34 mouse cellular contexts compared by ENCODE assay signal in the genomic region with DNA sequence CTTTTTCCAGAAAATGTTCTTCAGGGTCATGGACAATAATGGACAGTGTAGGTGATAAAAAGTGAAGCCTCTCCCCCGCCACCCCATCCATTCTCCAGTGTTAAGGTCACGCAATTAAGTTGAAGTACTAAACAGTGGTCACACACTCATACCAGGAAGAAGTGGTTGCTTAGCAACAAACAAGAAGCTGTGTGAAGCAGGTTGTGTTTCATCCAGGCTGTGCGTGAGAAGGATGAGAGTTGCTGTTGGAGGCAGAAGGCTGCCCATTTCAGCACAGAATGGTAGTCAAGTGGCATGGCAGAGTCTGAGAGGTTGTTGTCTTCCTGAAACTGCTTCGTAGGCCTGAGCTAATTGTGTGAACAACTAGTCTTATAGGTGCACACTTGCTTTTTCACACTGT. TPM values are rescaled to one million over a fixed set of nuclear protein-coding genes. Genes with fewer than 3 reads are reported as not detected.
"Had no signal": no experiment of that assay in that cellular context is flagged by ENCODE, and none has a peak within 500 bp of the region (broad histone marks: within the 10 kb centered on the region; RNA-seq: fewer than 3 reads in every experiment).

No protein-coding gene starts in this region.

- H3K4me1 ChIP-seq: heart, embryonic 10.5 days; heart, embryonic 12.5 days; kidney, embryonic 15.5 days; limb, embryonic 10.5 days; limb, embryonic 12.5 days had no signal

- H3K9ac ChIP-seq: heart, embryonic 12.5 days; hindbrain, embryonic 12.5 days; hindbrain, embryonic 14.5 days; kidney, embryonic 15.5 days; limb, embryonic 12.5 days had no signal

- H3K27ac ChIP-seq: gastrocnemius, adult 2 months; heart, embryonic 10.5 days; hindbrain, embryonic 10.5 days; hindbrain, embryonic 12.5 days; hindbrain, embryonic 14.5 days; kidney, embryonic 15.5 days; kidney, postnatal 0 days; left cerebral cortex, adult 2 months; limb, embryonic 10.5 days; limb, embryonic 12.5 days had no signal

- H3K4me2 ChIP-seq: heart, embryonic 12.5 days; hindbrain, embryonic 12.5 days; hindbrain, embryonic 14.5 days; kidney, embryonic 15.5 days; limb, embryonic 12.5 days had no signal

- H3K9me3 ChIP-seq: heart, embryonic 10.5 days; heart, embryonic 12.5 days; hindbrain, embryonic 10.5 days; hindbrain, embryonic 12.5 days; kidney, embryonic 15.5 days; limb, embryonic 10.5 days; limb, embryonic 12.5 days had no signal

- H3K36me3 ChIP-seq: heart, embryonic 10.5 days; heart, embryonic 12.5 days; hindbrain, embryonic 10.5 days; hindbrain, embryonic 12.5 days; kidney, embryonic 15.5 days; limb, embryonic 10.5 days; limb, embryonic 12.5 days had no signal

- ATAC-seq: hindbrain, embryonic 16.5 days; intestine, embryonic 16.5 days had no signal

- H3K4me3 ChIP-seq: gastrocnemius, adult 2 months; heart, embryonic 10.5 days; heart, embryonic 12.5 days; hindbrain, embryonic 10.5 days; hindbrain, embryonic 12.5 days; kidney, embryonic 15.5 days; left cerebral cortex, adult 2 months; limb, embryonic 10.5 days; limb, embryonic 12.5 days had no signal

- H3K27me3 ChIP-seq: heart, embryonic 12.5 days; hindbrain, embryonic 12.5 days; kidney, embryonic 15.5 days; limb, embryonic 12.5 days had no signal

- DNase-seq: gastrocnemius, adult 2 months; gastrocnemius, postnatal 10 days; gastrocnemius, postnatal 25 days; heart, adult 18-20 months; heart, postnatal 10 days; heart, postnatal 4 days; kidney, adult 11 months; kidney, adult 2 months; kidney, adult 9 months; kidney, postnatal 14 days; kidney, postnatal 36 days; liver had no signal

RNA-seq across cellular contexts. Expression of a gene that starts 51.3 kb away (rescaled TPM):
- total RNA-seq: gastrocnemius, adult 2 months; gastrocnemius, postnatal 10 days; gastrocnemius, postnatal 25 days; gastrocnemius, postnatal 4 days; granulocyte monocyte progenitor cell, adult 5-6 weeks; heart, adult 18-20 months; heart, adult 8-10 months; heart, postnatal 10 days; heart, postnatal 4 days; layer of hippocampus, adult 18-20 months; layer of hippocampus, postnatal 10 days; layer of hippocampus, postnatal 25 days; left cerebral cortex, adult 2 months; left cerebral cortex, postnatal 14 days; left cerebral cortex, postnatal 36 days had no signal
- polyA plus RNA-seq: frontal cortex, adult 2 months; hindbrain, embryonic 10.5 days; hindbrain, embryonic 12.5 days; hindbrain, embryonic 14.5 days; hindbrain, embryonic 16.5 days; kidney, embryonic 15.5 days; kidney, postnatal 0 days; limb, embryonic 10.5 days; limb, embryonic 12.5 days; limb, embryonic 14.5 days had no signal
